Mouse (Mus musculus) E14TG2a.4 (cell line): ENCODE data around the gene Dll4.

Experiments
- CTCF ChIP-seq: conservative IDR thresholded peaks from 2 replicates; pipeline ENCODE4 v1.5.1; 2014; ENCODE audit warnings: low read length
- NANOG ChIP-seq: IDR thresholded peaks from 2 replicates; pipeline ENCODE4 v1.6.1; 2014; ENCODE audit warnings: borderline replicate concordance, low read length, mixed read lengths
- POU5F1 ChIP-seq: IDR thresholded peaks from 2 replicates; pipeline ENCODE4 v1.6.1; 2014; ENCODE audit warnings: low read length, borderline replicate concordance

GRCm38 (mm10) chr2:119323866-119324575, 1.6 kb upstream of the Dll4 start:
- TF ChIP-seq CTCF (no peak), POU5F1 (no peak), NANOG (no peak)
